Mouse (Mus musculus): ENCODE results near the gene Hax1.
A peak's percentile ranks its signal among the peaks of the same experiment; 100 is the strongest.

Hax1 gene

GRCm38 (mm10) chr3:89962059-89962750 is 36.4 kb downstream of the Hax1 start:
- peak; percentile 31 to 50 for DNase-seq (ENCODE audit: low spot score in 2 of 2)

GRCm38 (mm10) chr3:89961436-89961835 is 37.1 kb downstream of the Hax1 start:
- DNase-seq (ENCODE audit: low spot score in 2 of 2), result no peak

DNA sequence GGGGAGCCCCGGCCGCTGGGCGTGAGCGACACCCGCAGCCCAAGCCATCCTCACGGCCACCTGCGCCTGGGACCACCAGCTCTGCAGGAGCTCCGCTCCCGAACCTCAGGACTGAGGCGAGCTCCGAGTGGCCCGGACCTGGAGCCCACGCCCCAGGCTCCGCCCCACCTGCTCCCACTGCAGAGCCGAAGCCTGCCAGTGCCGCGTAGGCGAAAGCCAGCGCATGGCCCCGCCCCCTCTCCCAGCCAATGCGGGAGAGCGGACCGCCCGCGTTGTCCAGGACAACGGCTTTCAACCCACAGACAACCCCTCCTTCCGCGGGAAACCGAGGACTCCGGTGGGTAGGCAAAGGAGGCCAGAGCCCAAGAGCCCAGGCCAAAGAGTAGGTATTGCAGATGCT is 38.1 kb downstream of the Hax1 start:
- DNase-seq (ENCODE audit: low spot score in 2 of 2), result peak; percentile 82 to 89

- DNase-seq (ENCODE audit: low spot score in 2 of 2), result no peak
Observed at GRCm38 (mm10) chr3:89959435-89959834, 39.1 kb downstream of the Hax1 start.

DNA sequence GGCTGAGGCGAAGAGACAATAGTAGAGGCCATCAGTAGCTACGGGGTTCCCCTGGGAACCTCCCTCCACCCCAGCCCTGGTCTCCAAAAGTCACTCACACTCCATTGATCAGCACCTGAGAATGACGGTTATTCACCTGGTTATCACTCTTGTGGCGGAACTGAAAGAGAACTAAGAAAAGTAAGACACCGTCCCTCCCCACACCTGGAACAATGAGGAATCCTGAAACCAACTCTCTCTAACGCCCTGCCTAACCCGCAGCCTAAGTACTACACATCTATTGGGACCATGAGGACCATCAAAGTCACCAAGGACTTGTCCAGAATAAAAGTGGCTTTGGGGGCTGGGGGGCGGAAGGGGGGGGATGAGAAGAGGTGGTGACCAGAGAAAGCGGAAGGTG is 40.7 kb downstream of the Hax1 start:
- DNase-seq (ENCODE audit: low spot score in 2 of 2), result no peak

DNA sequence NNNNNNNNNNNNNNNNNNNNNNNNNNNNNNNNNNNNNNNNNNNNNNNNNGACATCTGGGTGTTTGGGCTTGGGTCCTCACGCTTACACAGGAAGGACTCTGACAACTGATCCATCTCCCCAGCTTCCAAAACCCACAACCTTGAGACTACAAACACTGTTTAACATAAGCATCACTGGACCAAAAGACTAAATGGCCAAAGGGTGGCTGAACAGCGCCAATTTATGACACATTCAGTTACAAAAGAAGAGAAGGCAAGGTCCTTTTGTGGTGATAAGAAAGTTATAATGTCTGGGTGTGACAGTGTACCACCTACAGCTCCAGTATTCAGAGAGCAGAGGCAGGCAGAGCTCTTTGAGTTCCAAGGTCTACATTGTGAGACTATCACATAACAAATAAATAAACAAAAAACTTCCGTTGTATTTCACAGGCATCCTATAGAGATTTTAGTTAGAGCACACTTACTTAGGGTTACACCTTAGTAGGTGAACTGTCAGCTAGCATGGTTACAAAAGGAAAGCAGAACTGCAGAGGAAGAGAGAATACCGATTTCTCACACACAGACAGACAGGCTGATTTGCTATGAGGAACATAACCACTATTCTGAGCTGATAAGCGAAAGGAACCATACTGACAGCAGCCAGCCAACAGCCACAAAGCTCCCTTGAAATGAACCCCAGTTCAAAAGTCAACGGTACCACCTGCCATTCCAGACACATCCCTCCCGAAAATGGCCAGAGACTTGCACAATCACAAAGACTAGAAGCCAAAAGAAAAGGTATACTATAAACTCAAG is 42.2 kb downstream of the Hax1 start:
- DNase-seq (ENCODE audit: low spot score in 2 of 2), result no peak

- peak; percentile 53 to 54 for DNase-seq (ENCODE audit: low spot score in 2 of 2)
Observed at GRCm38 (mm10) chr3:89953420-89953819, 45.2 kb downstream of the Hax1 start.

DNA sequence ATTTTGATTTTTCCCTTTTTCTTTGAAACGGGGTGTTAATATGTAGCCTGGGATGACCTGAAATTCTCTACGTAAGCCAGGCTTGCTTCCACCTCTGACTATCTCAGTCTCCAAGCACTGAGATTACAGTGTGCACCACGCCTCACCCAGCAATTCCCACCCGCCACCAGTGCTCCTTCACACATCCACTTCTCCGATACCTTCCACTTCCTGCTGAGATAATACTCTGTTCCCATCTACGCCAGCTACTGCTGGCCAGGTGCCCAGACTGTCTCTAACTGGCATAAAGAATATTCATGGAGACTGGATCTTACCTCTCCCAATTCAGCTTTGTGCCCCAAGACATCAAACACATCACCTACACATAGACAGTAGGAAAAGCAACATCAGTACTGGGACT is 49.9 kb downstream of the Hax1 start:
- DNase-seq (ENCODE audit: low spot score in 2 of 2), result no peak

DNA sequence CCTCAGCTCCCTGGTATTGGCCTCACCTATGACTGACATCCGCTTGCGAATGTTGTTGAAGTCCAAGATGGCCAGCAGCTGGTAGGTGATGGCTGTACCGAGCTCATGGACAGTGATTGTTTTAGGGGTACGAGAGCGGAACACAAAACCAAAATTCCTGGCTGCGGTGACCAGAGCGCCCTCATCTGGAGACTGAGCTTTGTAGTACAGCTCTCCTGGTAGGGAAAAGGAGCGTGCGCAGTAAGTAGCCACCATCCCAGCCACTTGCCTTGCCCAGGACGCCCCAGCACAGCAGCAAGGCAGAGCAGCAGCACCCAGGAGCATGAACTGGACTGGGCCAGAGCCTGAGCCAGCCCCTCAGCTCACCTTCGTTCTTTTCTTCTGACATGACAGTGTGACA is 50.6 kb downstream of the Hax1 start:
- no peak for DNase-seq (ENCODE audit: low spot score in 2 of 2)
